Mouse (Mus musculus) brain, adult 2 months (tissue): ENCODE results near the gene Sept1.

Experiments used
- DNase-seq: peaks from one replicate; pipeline ENCODE4 v3.0.0; 2011; ENCODE audit warnings: low read depth, low spot score

Sept1 gene

DNA sequence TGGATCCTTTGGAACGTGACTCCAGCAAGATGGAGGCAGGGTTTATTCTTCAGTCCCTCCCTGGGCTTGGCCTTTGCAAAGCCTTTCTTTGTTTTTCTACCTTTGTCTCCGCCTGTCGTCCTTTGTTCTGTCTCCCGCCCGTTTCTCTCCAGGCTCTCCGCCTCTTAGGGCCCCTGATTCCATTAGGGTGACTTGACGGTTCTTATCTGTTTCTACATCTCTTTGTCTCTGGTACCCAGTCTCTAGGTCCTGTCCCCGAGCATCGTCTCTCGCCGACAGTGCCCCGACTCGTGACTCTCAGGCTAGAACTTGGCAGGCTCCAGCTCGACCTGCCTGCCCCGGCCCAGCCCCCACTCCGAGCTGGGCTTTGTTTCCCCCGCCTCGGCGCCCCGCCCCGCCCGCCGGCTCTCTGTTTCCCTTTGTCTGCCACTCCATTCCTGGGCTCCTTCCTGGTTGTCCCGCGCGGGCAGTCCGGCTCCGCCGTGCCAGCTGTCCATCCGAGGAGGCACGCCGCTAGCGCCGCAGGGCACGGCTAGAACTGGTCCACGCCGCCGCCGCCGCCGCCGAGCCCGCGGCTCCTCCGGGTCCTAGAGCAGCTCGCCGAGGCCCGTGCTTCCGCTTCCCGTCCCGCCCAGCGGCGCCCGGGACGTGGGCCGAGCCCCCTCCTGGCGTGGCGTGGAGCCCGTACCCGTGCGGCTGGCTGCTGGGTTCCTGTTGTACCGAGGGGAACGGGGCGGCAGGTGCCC, at the start of gene Sept1, which contains the start of gene Zfp553:
Gene Sept1, minus strand, starts transcription at position 509 of the 746 bp plus-strand sequence.
Gene Zfp553, plus strand, starts transcription at position 440 of the 746 bp plus-strand sequence.
- DNase-seq: peak; percentile 94

DNA sequence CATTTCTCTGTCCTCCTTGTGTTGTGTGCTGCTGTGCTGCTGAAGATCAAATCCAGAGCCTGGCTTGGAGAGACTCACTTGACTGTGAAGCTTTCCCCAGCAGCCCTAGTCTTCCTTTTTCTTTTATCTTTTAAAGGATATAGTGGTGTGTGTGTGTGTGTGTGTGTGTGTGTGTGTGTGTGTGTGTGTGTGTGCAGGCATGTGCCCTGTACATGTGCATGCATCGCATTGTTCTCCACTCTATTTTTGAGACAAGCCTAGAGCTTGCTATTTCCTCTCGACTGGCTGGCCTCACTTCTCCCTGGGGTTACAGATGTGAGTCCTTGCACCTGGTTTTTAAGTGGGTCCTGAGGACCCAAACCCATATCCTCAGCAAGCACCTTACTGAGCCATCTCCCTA, 49.3 kb upstream of the Sept1 start:
- no peak for DNase-seq

GRCm38 (mm10) chr7:127281114-127281513, 48.2 kb upstream of the Sept1 start:
- DNase-seq: no peak

GRCm38 (mm10) chr7:127280092-127280491, 47.2 kb upstream of the Sept1 start:
- DNase-seq: no peak

DNA sequence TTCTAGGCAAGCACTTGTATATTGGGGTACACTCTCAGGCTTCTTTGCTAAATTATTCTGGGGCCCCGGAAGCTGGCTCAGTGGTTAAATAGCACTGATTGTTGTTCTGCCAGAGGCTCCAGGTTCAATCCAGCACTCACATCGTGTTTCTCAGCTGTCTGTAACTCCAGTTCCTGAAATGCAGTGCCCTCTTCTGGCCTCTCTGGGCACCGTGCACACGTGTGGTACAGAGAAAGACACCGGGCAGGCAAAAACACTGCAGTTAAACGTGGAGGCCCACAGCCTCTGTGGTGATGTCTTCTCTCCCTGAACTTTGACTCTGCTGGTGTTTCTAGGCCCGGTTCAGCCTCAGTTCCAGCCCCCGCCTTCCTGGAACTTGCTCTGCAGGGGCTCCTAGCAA, 45.4 kb upstream of the Sept1 start:
- peak; percentile 53 for DNase-seq

- DNase-seq: no peak
Observed at GRCm38 (mm10) chr7:127276519-127276961, 43.6 kb upstream of the Sept1 start.

DNA sequence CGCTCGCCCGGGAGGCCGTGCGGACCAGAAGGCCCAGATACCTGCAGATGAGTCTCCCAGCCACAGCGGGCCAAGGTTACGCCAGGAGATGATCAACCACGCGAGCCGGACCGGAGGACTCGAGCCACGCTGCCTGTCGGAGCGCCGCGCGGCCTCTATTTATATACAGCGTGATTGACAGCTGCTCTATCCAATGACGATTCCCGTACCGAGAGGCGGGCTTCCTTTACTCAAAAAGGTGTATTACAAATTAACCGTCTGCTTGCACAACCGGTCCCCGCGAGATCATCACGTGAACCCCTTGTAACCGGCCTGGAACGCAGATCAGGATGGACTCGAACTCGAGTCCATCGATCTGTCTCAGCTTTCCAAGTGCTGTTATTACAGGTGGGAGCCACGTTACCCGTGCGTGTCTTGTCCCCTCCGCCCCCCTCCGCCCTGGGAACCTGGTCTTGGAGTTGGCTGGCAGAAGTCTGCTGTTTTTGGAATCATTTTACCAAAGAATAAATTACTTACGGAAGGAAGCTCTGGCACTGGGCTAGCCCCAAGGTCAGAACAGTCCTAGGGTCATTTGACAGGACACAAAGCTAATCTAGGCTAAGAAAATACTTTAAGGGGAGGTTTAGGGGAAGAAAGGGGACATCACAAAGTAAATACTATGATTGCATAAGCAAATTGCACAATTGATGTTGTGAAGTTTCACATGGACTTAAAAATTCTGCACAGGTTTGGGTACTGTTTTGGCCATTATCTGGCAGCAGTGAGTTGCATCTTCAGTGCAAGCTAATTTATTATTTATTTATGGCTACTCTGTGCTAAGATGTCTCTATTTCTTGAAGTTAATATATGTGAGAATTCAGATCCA, 41.2 kb upstream of the Sept1 start, which contains the start of gene Sephs2:
Gene Sephs2, minus strand, starts transcription at position 131 of the 865 bp plus-strand sequence.
- DNase-seq: peak; percentile 99

GRCm38 (mm10) chr7:127273118-127273923, 40.4 kb upstream of the Sept1 start:
- peak; percentile 27 for DNase-seq

GRCm38 (mm10) chr7:127272566-127272965, 39.6 kb upstream of the Sept1 start:
- DNase-seq: no peak

- no peak for DNase-seq
Observed at GRCm38 (mm10) chr7:127271093-127271492, 38.2 kb upstream of the Sept1 start.

DNA sequence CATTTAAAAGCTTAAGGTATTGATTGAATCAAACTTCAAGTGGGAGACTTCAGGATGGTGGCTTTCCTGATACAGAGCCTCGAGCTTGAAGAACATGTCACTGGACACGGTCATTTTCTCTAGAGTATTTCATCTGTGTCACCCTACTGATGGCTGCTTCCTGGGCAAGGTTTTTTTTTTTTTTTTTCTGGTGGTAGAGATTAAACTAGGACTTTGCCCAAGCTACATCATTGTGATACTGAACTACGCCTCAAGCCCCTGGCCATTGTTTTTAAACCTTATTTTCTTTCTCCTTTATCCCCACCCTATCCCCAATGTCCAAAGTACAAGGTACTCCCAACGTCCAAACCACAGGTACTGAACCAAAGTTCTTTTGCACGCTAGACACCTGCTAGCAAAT, 37.7 kb upstream of the Sept1 start:
- no peak for DNase-seq

DNA sequence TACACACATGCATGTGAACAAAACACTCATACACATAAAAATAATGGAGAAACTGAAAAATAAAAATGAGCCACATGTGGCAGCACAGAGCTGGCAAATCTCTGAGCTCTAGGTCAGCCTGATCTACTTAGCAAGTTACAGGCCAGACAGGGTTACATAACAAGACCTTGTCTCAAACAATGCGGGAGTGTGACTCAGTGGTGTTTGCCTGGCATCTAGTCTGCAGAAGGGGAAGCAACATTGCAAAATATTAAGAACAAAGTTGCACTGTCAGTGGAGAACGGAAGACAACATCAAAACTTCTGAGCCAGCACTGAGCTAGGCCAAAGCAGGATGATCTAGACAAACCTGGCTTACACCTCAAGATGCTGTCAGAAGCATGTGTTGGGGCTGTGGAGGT, 37.3 kb upstream of the Sept1 start:
- DNase-seq: no peak

- DNase-seq: no peak
Observed at GRCm38 (mm10) chr7:127263526-127263925, 30.6 kb upstream of the Sept1 start.

GRCm38 (mm10) chr7:127262218-127262961, 29.5 kb upstream of the Sept1 start:
- DNase-seq: no peak

DNA sequence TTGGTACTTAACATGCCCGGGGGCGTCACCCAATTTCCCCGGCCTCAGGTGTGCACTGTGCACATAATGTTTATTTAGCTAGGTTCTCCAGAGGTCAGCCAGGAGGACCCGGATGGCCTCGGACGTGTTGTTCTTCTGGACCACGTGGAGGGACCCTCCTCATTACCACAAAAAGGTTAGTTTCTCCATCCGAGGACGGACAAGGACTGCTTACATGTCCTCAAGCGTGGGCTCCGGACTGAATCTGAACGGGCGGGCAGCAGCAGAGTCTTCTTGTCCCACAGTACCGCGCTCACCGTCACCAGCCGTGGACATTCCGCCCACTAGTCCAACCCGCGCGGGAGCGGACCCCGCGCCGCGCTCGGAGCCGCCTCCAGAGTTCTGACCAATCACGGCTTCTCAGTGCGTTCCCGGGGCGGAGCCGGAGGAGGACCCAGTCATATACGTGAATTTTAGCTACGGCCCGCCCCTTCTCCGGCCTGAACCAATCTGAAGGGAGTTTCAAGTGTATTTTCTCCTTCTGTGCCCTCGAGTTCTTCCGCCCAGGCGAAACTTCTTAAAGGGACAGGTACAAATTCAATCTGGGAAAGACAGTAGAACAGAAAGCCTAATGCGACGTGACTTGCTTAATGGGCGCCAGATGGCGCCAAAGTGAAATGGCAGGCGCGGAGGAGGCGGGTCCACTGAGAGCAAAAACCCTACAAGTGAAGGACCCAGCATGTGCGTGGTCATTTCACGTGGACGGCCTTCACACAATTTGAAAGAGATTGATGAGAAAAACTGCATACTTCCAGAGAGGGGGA, 27.6 kb upstream of the Sept1 start, which contains the start of gene Dctpp1:
Gene Dctpp1, minus strand, starts transcription at position 401 of the 803 bp plus-strand sequence.
- DNase-seq: peak; percentile 100

- peak; percentile 49 for DNase-seq
Observed at GRCm38 (mm10) chr7:127259186-127259905, 26.4 kb upstream of the Sept1 start.

- DNase-seq: no peak
Observed at GRCm38 (mm10) chr7:127256518-127256917, 23.6 kb upstream of the Sept1 start.

DNA sequence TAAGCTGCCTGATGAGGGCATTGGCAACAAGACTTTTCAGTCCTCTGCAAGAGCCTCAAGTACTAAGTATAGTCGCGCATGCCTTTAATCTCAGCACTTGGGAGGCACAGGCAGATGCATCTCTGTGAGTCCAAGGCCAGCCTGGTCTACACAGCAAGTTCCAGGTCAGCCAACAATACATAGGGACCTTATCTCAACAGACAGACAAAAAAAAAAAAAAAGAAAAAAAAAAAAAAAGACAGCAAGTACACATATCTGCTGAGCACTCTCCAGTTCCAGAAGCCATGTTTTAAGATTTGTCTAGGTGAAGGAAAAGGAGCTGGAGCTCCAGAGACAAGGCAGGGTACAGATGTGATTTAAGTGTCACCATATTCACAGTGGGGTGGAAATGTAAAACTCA, 23.0 kb upstream of the Sept1 start:
- no peak for DNase-seq

GRCm38 (mm10) chr7:127255008-127255407, 22.1 kb upstream of the Sept1 start:
- no peak for DNase-seq
